Mouse (Mus musculus): Measurements from ENCODE around the gene Gm28308. TPM values are rescaled to one million over a fixed set of nuclear protein-coding genes. Genes with fewer than 3 reads are reported as not detected.

Gm28308 gene
- total and polyA plus RNA-seq, 3 experiments: not detected

DNA sequence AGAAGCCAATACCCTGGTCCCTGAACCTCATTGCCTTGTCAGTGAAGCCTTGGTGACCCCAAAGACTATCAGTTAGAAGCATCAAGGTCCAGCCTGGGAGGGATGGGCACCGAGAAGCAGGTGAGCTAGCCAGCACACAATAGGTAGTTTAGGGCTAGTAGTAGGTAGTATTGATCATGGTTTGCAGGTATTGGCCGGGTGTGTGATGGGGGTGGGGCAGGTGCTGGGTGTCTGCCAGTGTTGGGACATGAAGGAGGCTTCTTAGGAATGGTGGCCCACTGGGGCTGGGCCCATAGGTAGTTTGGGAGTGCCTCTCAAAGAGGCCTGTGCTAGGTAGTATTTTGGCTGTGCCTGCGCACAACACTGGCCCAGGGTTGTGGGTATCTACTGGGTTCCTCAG lies 1.9 kb upstream of the Gm28308 start:
- dilution Hi-C loops (cut with MboI; ENCODE audit: extremely low pct_ligation_motif_present, extremely low pct_unique_long_range_greater_than_20kb, low sequenced_read_pairs): no loop called here
- H3K4me3 ChIP-seq (replicated peaks in 1 of 3; ENCODE audit: low read depth in 2 of 3, low read length in 2 of 3, poor library complexity in 1 of 3): no peak overlapping the region
- H3K4me2 ChIP-seq (ENCODE audit: insufficient read depth, low read depth, poor library complexity, severe bottlenecking): no peak overlapping the region
- H3K9ac ChIP-seq (ENCODE audit: insufficient read depth, low read depth): no peak overlapping the region
- no peaks in the 10 kb centered on the region for H3K79me2 ChIP-seq (replicated peaks; ENCODE audit: control insufficient read depth, extremely low read depth, insufficient read depth, poor library complexity, severe bottlenecking)
- TF ChIP-seq RAD21 (IDR thresholded peaks at IDR 0.05; ENCODE audit: low read depth, low read length): no peak
- no peak for TF ChIP-seq MYC (IDR thresholded peaks at IDR 0.05; ENCODE audit: low read depth, low read length)
- TF ChIP-seq TBP (conservative IDR thresholded peaks at IDR 0.05; ENCODE audit: low read depth, low read length): no peak
- no peak for TF ChIP-seq HCFC1 (IDR thresholded peaks at IDR 0.05; ENCODE audit: low read depth, low read length)
- TF ChIP-seq USF2 (conservative IDR thresholded peaks at IDR 0.05; ENCODE audit: low read depth, low read length): no peak
- TF ChIP-seq USF1 (IDR thresholded peaks at IDR 0.05; ENCODE audit: low read depth, low read length): no peak
- no peak for TF ChIP-seq ZC3H11A (IDR thresholded peaks at IDR 0.05; ENCODE audit: low read depth, low read length)
- no peak for TF ChIP-seq E2F4 (IDR thresholded peaks at IDR 0.05; ENCODE audit: insufficient replicate concordance, low read depth, low read length)
- no peaks in the 10 kb centered on the region for H3K36me3 ChIP-seq (replicated peaks in 1 of 2; ENCODE audit: control insufficient read depth in 1 of 2, insufficient read depth in 1 of 2, low read length in 1 of 2)
- H3K27ac ChIP-seq (ENCODE audit: insufficient read depth, low read depth): no peak overlapping the region
- H3K9me3 ChIP-seq (replicated peaks; ENCODE audit: low read length): peaks cover 22% of the 10 kb centered on the region
- peaks cover 4 to 16% of the 10 kb centered on the region in 2 experiments; a peak in 2 of 4 replicates for H3K4me1 ChIP-seq (ENCODE audit: control insufficient read depth in 1 of 2, insufficient read depth in 2 of 2)
- H3K27me3 ChIP-seq (replicated peaks): peaks cover 2% of the 10 kb centered on the region
- no peak for DNase-seq (ENCODE audit: extremely low read depth)
- in situ Hi-C loops (cut with MboI; ENCODE audit: low pct_ligation_motif_present, low pct_unique_long_range_greater_than_20kb, low sequenced_read_pairs): loop anchor here (10.0 to 25.0 kb wide), 2 partner anchors 203 to 350 kb away; partner anchors contain the start of gene Skap2

DNA sequence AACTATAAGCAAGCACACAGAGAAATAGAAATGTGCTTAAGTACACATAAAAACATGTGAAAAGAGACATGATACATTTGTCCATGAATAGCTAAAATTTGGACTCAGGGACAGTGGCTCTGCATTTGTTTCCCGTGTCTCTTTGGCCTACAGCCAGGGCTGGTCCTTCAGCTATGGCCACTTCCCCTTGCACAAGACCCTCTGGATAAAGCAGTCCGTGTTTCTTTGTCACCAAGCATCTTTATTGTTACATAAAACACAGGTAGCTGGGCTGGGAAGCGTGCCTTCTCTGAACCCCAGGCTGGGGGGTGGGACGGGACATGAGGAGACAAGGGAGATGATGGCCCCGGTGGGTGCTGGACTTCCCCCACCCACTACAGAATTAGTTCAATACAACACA lies 1.1 kb upstream of the Gm28308 start:
- in situ Hi-C loops (cut with MboI; ENCODE audit: low pct_ligation_motif_present, low pct_unique_long_range_greater_than_20kb, low sequenced_read_pairs): loop anchor here (10.0 to 25.0 kb wide), 2 partner anchors 202 to 349 kb away; partner anchors contain the start of gene Skap2
- Histone ChIP-seq H3K4me1 (ENCODE audit: control insufficient read depth in 1 of 2, insufficient read depth in 2 of 2) (peaks cover 4 to 17% of the 10 kb centered on the region in 2 experiments; a peak in 2 of 4 replicates), H3K27me3 (replicated peaks) (peaks cover 2% of the 10 kb centered on the region), H3K27ac (ENCODE audit: insufficient read depth, low read depth) (no peak overlapping the region), H3K9me3 (replicated peaks; ENCODE audit: low read length) (peaks cover 26% of the 10 kb centered on the region), H3K36me3 (replicated peaks in 1 of 2; ENCODE audit: control insufficient read depth in 1 of 2, insufficient read depth in 1 of 2, low read length in 1 of 2) (no peaks in the 10 kb centered on the region), H3K79me2 (replicated peaks; ENCODE audit: control insufficient read depth, extremely low read depth, insufficient read depth, poor library complexity, severe bottlenecking) (no peaks in the 10 kb centered on the region), H3K4me3 (replicated peaks in 1 of 3; ENCODE audit: low read depth in 2 of 3, low read length in 2 of 3, poor library complexity in 1 of 3) (no peak overlapping the region), H3K9ac (ENCODE audit: insufficient read depth, low read depth) (no peak overlapping the region), H3K4me2 (ENCODE audit: insufficient read depth, low read depth, poor library complexity, severe bottlenecking) (no peak overlapping the region)
- dilution Hi-C loops (cut with MboI; ENCODE audit: extremely low pct_ligation_motif_present, extremely low pct_unique_long_range_greater_than_20kb, low sequenced_read_pairs): no loop called here
- no peak for TF ChIP-seq IRF4 (IDR thresholded peaks at IDR 0.05; ENCODE audit: low read depth, low read length)
- TF ChIP-seq CHD1 (IDR thresholded peaks at IDR 0.05; ENCODE audit: low read depth, low read length): no peak
- no peak for TF ChIP-seq MAFK (IDR thresholded peaks at IDR 0.05; ENCODE audit: insufficient replicate concordance, low read length)
- TF ChIP-seq PAX5 (IDR thresholded peaks at IDR 0.05; ENCODE audit: low read length): no peak
- TF ChIP-seq ELF1 (IDR thresholded peaks at IDR 0.05; ENCODE audit: low read depth, low read length): no peak
- TF ChIP-seq USF1 (IDR thresholded peaks at IDR 0.05; ENCODE audit: low read depth, low read length): no peak
- TF ChIP-seq SMC3 (IDR thresholded peaks at IDR 0.05; ENCODE audit: low read depth, low read length): no peak
- TF ChIP-seq ZMIZ1 (IDR thresholded peaks at IDR 0.05; ENCODE audit: low read depth, low read length): no peak
- TF ChIP-seq CTCF (conservative IDR thresholded peaks at IDR 0.05 in 1 of 2, IDR thresholded peaks at IDR 0.05 in 1 of 2; ENCODE audit: low read depth in 2 of 2, low read length in 2 of 2): no peak
- TF ChIP-seq JUN (IDR thresholded peaks at IDR 0.05; ENCODE audit: insufficient read depth, low read depth, low read length): no peak
- TF ChIP-seq GABPA (IDR thresholded peaks at IDR 0.05; ENCODE audit: insufficient replicate concordance, low read depth, low read length): no peak
- no peak for TF ChIP-seq MXI1 (IDR thresholded peaks at IDR 0.05; ENCODE audit: low read depth, low read length)
- TF ChIP-seq RCOR1 (conservative IDR thresholded peaks at IDR 0.05; ENCODE audit: low read depth, low read length): no peak
- no peak for TF ChIP-seq BHLHE40 (IDR thresholded peaks at IDR 0.05; ENCODE audit: low read depth, low read length)
- TF ChIP-seq TBP (conservative IDR thresholded peaks at IDR 0.05; ENCODE audit: low read depth, low read length): no peak
- no peak for DNase-seq (ENCODE audit: extremely low read depth)
